Mouse (Mus musculus): ENCODE results near the gene Ccdc142.

GRCm38 (mm10) chr6:83101316-83101687, at the start of gene Ccdc142, which contains the start of gene Gm42688:
- TF ChIP-seq CTCF (IDR thresholded peaks at IDR 0.05) (peak; percentile 79), EP300 (IDR thresholded peaks at IDR 0.05) (no peak)
